Mouse (Mus musculus) spleen, adult 2 months (tissue): ENCODE measurements at regions not wholly inside any gene's neighbourhood (a gene's known extent, or its start where the extent isn't known, plus 50 kb on each side); places are given as distances from the start of the nearest gene placed in this dataset.

Experiments
- DNase-seq, 2 experiments: peaks; one replicate each; pipeline versions ENCODE4 v3.0.0 to v3.0.0-alpha.2; 2012 to 2021; ENCODE audit warnings: low spot score in 2 of 2, low read depth in 1 of 2
- H3K27ac ChIP-seq: fragments of 200-500 bp; 2 replicates; pipeline ENCODE4 v1.5.1; 2012; ENCODE audit warnings: low read length, inconsistent platforms; ENCODE audit not compliant: insufficient read depth
- H3K27me3 ChIP-seq: fragments of 200-500 bp; 2 replicates; pipeline ENCODE4 v1.6.1; 2012; ENCODE audit warnings: mild to moderate bottlenecking, moderate library complexity, low read length, inconsistent platforms; ENCODE audit not compliant: control insufficient read depth, insufficient read depth
- H3K36me3 ChIP-seq: fragments of 200-500 bp; 2 replicates; pipeline ENCODE4 v1.6.1; 2012; ENCODE audit warnings: mild to moderate bottlenecking, low read length, inconsistent platforms; ENCODE audit not compliant: control insufficient read depth, insufficient read depth
- H3K4me1 ChIP-seq: fragments of 200-500 bp; 2 replicates; pipeline ENCODE4 v1.6.1; 2011; ENCODE audit warnings: inconsistent platforms; ENCODE audit not compliant: control insufficient read depth, insufficient read depth, insufficient read length
- H3K4me3 ChIP-seq: fragments of 200-500 bp; 2 replicates; pipeline ENCODE4 v1.5.1; 2011; ENCODE audit warnings: mild to moderate bottlenecking, inconsistent platforms; ENCODE audit not compliant: insufficient read depth, insufficient read length; ENCODE audit errors: extremely low read depth
- CTCF ChIP-seq: fragments of 200-500 bp; IDR thresholded peaks from 2 replicates; pipeline ENCODE4 v1.5.1; 2011; ENCODE audit warnings: mild to moderate bottlenecking, inconsistent platforms; ENCODE audit not compliant: insufficient read depth, insufficient read length, insufficient replicate concordance; ENCODE audit errors: extremely low read depth
- POLR2A ChIP-seq: fragments of 200-500 bp; IDR thresholded peaks from 2 replicates; pipeline ENCODE4 v1.6.1; 2011; ENCODE audit warnings: low read depth, low read length, inconsistent platforms
- WGBS: fragments of 180-500 bp; shearing (Covaris S2); methylation state at CpG from one replicate; pipeline ENCODE4 v1.1.7; 2018; 5-methylcytosine and 5-hydroxymethylcytosine counted together

GRCm38 (mm10) chr13:6005901-6006300 lies 144.6 kb downstream of the Klf6 start:
- WGBS: 96% methylated on average over 6 of the region's 6 CpGs
- no peak overlapping the region for H3K27ac ChIP-seq
- no peaks in the 10 kb centered on the region for H3K4me1 ChIP-seq
- no peak overlapping the region for H3K4me3 ChIP-seq
- no peaks in the 10 kb centered on the region for H3K36me3 ChIP-seq
- no peak for TF ChIP-seq POLR2A
- TF ChIP-seq CTCF: no peak
- DNase-seq: no peak
- no peaks in the 10 kb centered on the region for H3K27me3 ChIP-seq

GRCm38 (mm10) chr13:6009671-6010070 lies 148.4 kb downstream of the Klf6 start:
- Histone ChIP-seq H3K4me1 (no peaks in the 10 kb centered on the region), H3K36me3 (no peaks in the 10 kb centered on the region), H3K4me3 (no peak overlapping the region), H3K27ac (no peak overlapping the region), H3K27me3 (no peaks in the 10 kb centered on the region)
- no peak for DNase-seq
- TF ChIP-seq POLR2A: no peak
- TF ChIP-seq CTCF: no peak
- WGBS: 79% methylated on average over 1 of the region's 1 CpGs

- H3K27me3 ChIP-seq: no peaks in the 10 kb centered on the region
- 92% methylated on average over 4 of the region's 4 CpGs for WGBS
- H3K4me1 ChIP-seq: no peaks in the 10 kb centered on the region
- no peak for DNase-seq
- no peak overlapping the region for H3K4me3 ChIP-seq
- H3K36me3 ChIP-seq: no peaks in the 10 kb centered on the region
- TF ChIP-seq CTCF (no peak), POLR2A (no peak)
- H3K27ac ChIP-seq: no peak overlapping the region
These were observed 165.9 kb downstream of the Klf6 start for GRCm38 (mm10) chr13:6027207-6027606.

- Histone ChIP-seq H3K4me1 (no peaks in the 10 kb centered on the region), H3K4me3 (no peak overlapping the region), H3K27me3 (no peaks in the 10 kb centered on the region), H3K27ac (no peak overlapping the region), H3K36me3 (no peaks in the 10 kb centered on the region)
- no peak for DNase-seq
- 84% methylated on average over 4 of the region's 4 CpGs for whole genome bisulfite sequencing
- no peak for TF ChIP-seq POLR2A
- no peak for TF ChIP-seq CTCF
These were observed 167.6 kb downstream of the Klf6 start for GRCm38 (mm10) chr13:6028878-6029277.

- WGBS: 93% methylated on average over 6 of the region's 6 CpGs
- H3K4me3 ChIP-seq: no peak overlapping the region
- H3K27ac ChIP-seq: no peak overlapping the region
- H3K27me3 ChIP-seq: no peaks in the 10 kb centered on the region
- H3K36me3 ChIP-seq: no peaks in the 10 kb centered on the region
- H3K4me1 ChIP-seq: no peaks in the 10 kb centered on the region
- no peak for DNase-seq
- no peak for TF ChIP-seq POLR2A
- TF ChIP-seq CTCF: no peak
These were observed 168.2 kb downstream of the Klf6 start for GRCm38 (mm10) chr13:6029461-6029860.

GRCm38 (mm10) chr13:6030128-6030527 lies 168.8 kb downstream of the Klf6 start:
- Histone ChIP-seq H3K4me1 (no peaks in the 10 kb centered on the region), H3K4me3 (no peak overlapping the region), H3K36me3 (no peaks in the 10 kb centered on the region), H3K27ac (no peak overlapping the region), H3K27me3 (no peaks in the 10 kb centered on the region)
- DNase-seq: no peak
- TF ChIP-seq CTCF (no peak), POLR2A (no peak)
- WGBS: 79% methylated on average over 2 of the region's 2 CpGs

- Histone ChIP-seq H3K27ac (no peak overlapping the region), H3K27me3 (no peaks in the 10 kb centered on the region), H3K4me1 (no peaks in the 10 kb centered on the region), H3K4me3 (no peak overlapping the region), H3K36me3 (no peaks in the 10 kb centered on the region)
- DNase-seq: no peak
- 90% methylated on average over 7 of the region's 7 CpGs for WGBS
- TF ChIP-seq CTCF (no peak), POLR2A (no peak)
These were observed 178.8 kb downstream of the Klf6 start for GRCm38 (mm10) chr13:6040132-6040531.
